Mouse (Mus musculus) kidney, postnatal 25 days (tissue): ENCODE measurements around the gene Gm572.

Experiments used
- DNase-seq, 2 experiments: peaks; one replicate each; pipeline ENCODE4 v3.0.0; 2021; ENCODE audit warnings: mixed read lengths in 2 of 2

The Gm572 gene

DNA sequence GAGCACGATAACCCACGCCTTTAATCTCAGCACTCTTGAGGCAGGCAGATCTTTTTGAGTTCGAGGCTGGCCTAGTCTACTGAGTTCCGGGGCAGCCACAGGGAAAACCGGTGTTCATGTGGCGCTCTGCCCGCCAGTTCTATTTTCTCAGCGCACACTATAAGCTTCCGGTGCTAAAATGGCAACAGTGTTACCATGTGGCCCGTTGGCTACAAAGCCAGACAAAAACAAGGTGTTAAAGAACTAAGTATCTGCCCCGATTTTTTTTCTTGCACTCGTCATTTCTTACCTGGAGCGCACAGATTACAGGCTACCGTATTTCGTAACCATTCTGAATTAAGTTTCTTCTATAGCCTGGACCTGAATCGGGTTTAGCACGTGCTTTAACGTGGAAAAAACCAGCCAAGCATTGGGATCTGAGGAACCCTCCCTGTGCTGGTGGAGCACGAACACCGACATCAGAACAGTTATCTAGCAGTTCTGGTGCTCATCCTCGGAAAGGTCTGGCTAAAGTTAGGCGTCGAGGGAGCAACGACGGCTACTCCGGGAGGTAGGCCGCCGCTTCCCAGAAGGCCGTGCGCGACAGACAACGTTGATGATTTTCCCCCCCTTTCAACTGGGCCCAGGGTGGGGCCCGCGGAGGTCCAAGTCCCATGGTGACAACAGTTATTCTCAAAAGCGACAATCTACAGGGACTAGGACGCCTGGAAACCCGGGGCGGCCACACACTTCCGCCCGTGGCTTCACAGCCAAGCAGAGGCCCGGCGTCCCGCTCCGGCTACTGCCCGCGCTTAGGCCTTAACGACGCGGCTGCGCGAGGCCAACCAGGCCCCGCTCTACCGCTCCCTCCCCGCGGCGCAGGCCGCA lies 17.1 kb upstream of the Gm572 start:
- peak; percentile 55 to 69 for DNase-seq

GRCm38 (mm10) chr4:148626623-148627185 lies 16.4 kb upstream of the Gm572 start, which contains the start of gene Tardbp:
Tardbp (minus strand) TSS chr4:148627019.
- DNase-seq = peak; percentile 98 to 99

GRCm38 (mm10) chr4:148627246-148627645 lies 15.9 kb upstream of the Gm572 start:
- DNase-seq = peak in 1 of 2 experiments; percentile 9

- DNase-seq = peak in 1 of 2 experiments; percentile 58
Observed at GRCm38 (mm10) chr4:148632013-148632692, 11.0 kb upstream of the Gm572 start.

- DNase-seq = no peak
Observed at GRCm38 (mm10) chr4:148633395-148634061, 9.6 kb upstream of the Gm572 start.

DNA sequence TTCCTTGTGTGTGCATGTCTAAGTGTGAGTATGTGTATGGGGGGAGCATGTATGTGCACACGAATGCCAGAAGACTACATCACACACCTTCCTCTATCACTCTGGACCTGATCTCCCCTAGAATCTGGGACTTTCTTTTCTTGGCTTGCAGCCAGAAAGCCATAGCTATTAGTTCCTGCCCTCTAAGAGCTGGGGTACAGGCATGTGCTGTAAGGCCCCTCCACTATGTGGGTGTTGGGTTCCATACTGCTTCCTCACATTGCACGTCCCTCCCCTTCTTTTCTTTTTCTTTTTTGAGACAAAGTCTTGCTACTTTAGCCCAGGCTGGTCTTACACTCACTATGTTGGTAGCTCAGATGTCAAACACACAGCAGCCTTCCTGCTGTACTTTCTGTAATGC lies 7.8 kb upstream of the Gm572 start:
- DNase-seq = no peak

DNA sequence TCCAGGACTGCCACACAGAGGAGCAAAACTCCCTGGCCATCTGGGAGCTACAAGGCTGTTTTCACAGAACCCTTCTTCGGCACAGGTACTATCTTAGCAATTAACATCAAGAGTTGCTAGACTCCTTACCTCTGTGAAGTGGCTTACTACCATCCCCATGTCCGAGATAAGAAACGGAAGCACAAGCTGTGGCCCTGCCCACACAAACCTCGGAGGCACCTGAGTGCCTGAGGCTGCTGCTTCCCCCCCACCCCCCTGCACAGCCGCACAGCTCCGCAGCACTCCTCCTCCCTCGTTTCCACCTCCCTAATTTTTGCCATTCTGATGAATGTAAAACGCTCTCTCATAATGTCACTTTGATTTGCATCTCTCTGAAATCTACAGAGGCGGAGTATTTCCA lies 4.8 kb upstream of the Gm572 start:
- DNase-seq = no peak

GRCm38 (mm10) chr4:148639455-148639854 lies 3.7 kb upstream of the Gm572 start:
- no peak for DNase-seq

GRCm38 (mm10) chr4:148641121-148641520 lies 2.0 kb upstream of the Gm572 start:
- DNase-seq = peak; percentile 67 to 89

- peak; percentile 85 to 88 for DNase-seq
Observed at GRCm38 (mm10) chr4:148644157-148644511, 1.0 kb downstream of the Gm572 start.

DNA sequence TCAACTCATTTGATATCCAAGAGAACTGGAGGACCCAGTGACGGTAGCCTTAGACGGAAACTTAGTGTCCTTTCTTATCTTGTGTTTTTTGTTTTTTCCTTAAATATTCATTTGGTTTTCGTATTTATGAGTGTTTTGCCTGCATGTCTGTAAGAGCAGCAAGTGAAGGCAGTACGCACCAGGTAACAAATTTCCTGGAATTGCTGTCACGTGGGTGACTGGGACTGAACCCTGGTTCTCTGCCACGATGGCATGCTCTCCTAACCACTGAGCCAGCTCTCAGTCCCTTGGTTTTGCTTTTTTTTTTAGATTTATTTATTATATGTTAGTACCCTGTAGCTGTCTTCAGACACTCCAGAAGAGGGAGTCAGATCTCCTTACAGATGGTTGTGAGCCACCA lies 1.8 kb downstream of the Gm572 start:
- DNase-seq = no peak

DNA sequence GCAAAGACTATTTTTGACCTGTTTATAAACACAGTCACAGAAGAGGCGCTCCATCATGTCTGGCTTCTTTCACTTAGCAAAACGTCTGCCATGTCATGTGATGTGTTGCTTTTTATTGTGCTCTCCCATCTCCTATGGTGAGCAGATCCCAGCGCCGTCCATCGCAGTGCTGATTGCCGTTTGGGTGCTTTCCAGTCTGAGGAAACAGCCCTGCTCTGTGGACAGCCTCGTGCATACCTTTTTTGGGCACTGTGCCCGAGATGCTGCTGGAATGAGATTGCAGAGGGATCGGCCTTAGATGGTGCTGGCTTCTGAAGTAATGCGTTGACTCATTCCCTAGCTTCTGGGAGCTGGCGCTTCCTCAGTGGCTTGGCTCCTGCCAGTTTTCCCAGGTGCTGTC lies 3.5 kb downstream of the Gm572 start:
- no peak for DNase-seq

- DNase-seq = peak in 1 of 2 experiments; percentile 23
Observed at GRCm38 (mm10) chr4:148649309-148649708, 6.2 kb downstream of the Gm572 start.

DNA sequence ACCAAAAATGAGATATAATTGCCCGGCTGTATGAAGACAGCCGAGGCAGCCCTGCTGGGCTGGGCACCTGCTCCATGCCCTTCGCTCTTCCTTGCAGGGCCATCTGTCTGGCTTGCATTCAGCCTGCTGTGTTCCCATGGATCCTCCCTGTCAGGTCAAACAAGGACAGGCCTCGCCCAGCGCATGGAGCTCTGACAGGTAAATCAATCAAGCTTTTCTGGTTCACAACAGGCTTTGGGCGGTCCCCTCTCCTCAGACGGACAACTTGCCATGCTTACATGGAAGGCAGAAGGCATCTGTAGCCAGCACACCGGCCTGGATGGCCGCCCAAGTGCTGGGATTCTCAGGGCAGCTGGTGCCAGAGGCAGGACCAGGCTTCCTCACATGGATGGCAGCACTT lies 7.9 kb downstream of the Gm572 start:
- DNase-seq = peak; percentile 36 to 74

- peak; percentile 65 to 75 for DNase-seq
Observed at GRCm38 (mm10) chr4:148654701-148655398, 11.7 kb downstream of the Gm572 start.

GRCm38 (mm10) chr4:148656691-148657258 lies 13.7 kb downstream of the Gm572 start:
- peak in 1 of 2 experiments; percentile 13 for DNase-seq

DNA sequence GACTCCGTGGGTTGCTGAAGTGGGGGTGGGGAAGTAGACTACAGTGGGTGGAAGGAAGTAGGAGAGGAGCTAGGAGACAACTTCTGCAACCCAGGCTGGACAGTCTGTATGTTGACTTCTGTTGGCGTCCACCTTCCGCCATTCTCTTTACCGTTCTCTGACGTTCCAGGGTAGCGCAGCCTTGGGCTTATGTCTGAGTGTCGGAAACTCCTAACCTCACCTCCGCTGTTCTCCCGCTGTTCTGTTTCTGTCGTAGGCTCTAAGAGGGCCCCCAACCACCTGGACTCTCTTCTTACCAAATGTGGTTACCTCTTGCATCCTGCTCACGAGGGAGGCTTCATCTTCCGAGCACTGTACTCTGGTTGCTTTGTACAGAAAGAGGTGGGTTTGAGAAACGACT lies 14.7 kb downstream of the Gm572 start:
- DNase-seq = no peak

DNA sequence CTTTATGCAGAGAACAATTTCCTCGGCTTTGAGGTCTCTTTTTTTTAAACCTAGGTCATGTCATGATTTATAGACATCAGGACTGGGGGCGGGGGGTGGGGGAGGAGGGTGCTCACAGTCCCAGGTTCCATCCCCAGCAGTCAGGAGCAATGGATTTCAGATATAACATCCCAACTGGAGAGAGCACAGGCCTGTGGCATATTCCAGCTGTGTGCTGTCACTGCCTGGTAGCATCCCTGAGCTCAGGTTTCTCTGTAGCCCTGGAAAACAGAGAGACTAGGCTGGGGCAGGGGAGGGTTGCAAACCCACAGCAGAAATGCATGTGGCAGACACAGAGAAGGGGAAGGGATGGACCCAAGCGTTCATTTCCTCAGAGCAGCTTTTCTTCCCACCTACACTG lies 17.1 kb downstream of the Gm572 start:
- no peak for DNase-seq

- peak; percentile 77 to 94 for DNase-seq
Observed at GRCm38 (mm10) chr4:148662168-148662965, 19.2 kb downstream of the Gm572 start.

GRCm38 (mm10) chr4:148663326-148663725 lies 20.2 kb downstream of the Gm572 start:
- DNase-seq = no peak

DNA sequence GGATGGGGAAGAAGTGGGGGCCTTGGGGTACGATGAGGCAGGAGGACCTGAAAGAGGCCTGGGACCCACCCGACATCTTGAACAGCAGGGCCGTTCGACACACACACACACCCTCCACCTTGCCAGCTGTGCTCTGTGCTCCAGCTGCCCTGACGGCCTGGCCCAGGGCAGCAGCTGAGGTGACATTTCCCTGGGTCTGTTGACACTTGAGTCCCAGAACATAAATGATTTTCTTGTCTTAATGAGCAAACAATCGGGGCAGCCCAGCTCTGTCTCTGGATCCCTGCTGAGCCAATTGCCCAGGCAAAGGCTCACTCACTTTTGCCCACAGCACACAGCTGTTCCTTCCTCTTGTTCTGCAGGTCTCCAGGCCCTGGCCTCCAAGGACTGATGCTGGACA lies 20.9 kb downstream of the Gm572 start:
- DNase-seq = no peak
